Mouse (Mus musculus) heart, embryonic 11.5 days (tissue): ENCODE data around the gene Ascl1. TPM values are rescaled to one million over a fixed set of nuclear protein-coding genes. Genes with fewer than 3 reads are reported as not detected.

Experiments used
- ATAC-seq: fragments of 200-750 bp; cut with Nextera tagmentation; replicated peaks from 2 replicates; pipeline ENCODE4 v1.8.0; 2017; ENCODE audit warnings: moderate library complexity; ENCODE audit not compliant: insufficient number of reproducible peaks, low FRiP score, low TSS enrichment
- H3K27ac ChIP-seq: fragments of 300-500 bp; sonication (generic); 2 replicates; pipeline ENCODE4 v1.5.1; 2014; ENCODE audit warnings: mild to moderate bottlenecking, low read depth, low read length
- H3K27me3 ChIP-seq: fragments of 300-500 bp; sonication (generic); 2 replicates; pipeline ENCODE4 v1.6.1; 2014; ENCODE audit warnings: mild to moderate bottlenecking, low read length, mixed read lengths; ENCODE audit not compliant: control insufficient read depth, insufficient read depth
- H3K36me3 ChIP-seq: fragments of 300-500 bp; sonication (generic); 2 replicates; pipeline ENCODE4 v1.6.1; 2014; ENCODE audit warnings: mild to moderate bottlenecking, low read length, moderate library complexity, mixed read lengths; ENCODE audit not compliant: control insufficient read depth, insufficient read depth
- H3K4me1 ChIP-seq: fragments of 300-500 bp; sonication (generic); 2 replicates; pipeline ENCODE4 v1.6.1; 2014; ENCODE audit warnings: low read length; ENCODE audit not compliant: control insufficient read depth, insufficient read depth
- H3K4me2 ChIP-seq: fragments of 300-500 bp; sonication (generic); 2 replicates; pipeline ENCODE4 v1.6.1; 2014; ENCODE audit warnings: mild to moderate bottlenecking, moderate library complexity
- H3K4me3 ChIP-seq: fragments of 300-500 bp; sonication (generic); 2 replicates; pipeline ENCODE4 v1.5.1; 2014; ENCODE audit warnings: low read depth, low read length
- H3K9ac ChIP-seq: fragments of 300-500 bp; sonication (generic); 2 replicates; pipeline ENCODE4 v1.6.1; 2014; ENCODE audit warnings: mild to moderate bottlenecking, low read depth, low read length, moderate library complexity
- H3K9me3 ChIP-seq: fragments of 300-500 bp; sonication (generic); replicated peaks from 2 replicates; pipeline ENCODE4 v1.6.1; 2016; ENCODE audit warnings: low read length; ENCODE audit not compliant: control insufficient read depth
- WGBS: fragments of 180-500 bp; shearing (Covaris S2); extraction: QIAGEN DNeasy Blood & Tissue Kit; methylation state at CpG from one replicate; pipeline ENCODE4 v1.1.7; 2014; ENCODE audit not compliant: insufficient replicate concordance; 5-methylcytosine and 5-hydroxymethylcytosine counted together
- polyA plus RNA-seq: library from polyadenylated mRNA; unstranded; fragments of >200 nt; fragmentation: Nextera tagmentation; extraction: Ambion mirVana; gene quantifications from 2 replicates; pipeline ENCODE4 v1.2.1, GENCODE M21; 2014

Ascl1 gene
- polyA plus RNA-seq, 1 experiment from 2014 or later = 0.11 TPM

DNA sequence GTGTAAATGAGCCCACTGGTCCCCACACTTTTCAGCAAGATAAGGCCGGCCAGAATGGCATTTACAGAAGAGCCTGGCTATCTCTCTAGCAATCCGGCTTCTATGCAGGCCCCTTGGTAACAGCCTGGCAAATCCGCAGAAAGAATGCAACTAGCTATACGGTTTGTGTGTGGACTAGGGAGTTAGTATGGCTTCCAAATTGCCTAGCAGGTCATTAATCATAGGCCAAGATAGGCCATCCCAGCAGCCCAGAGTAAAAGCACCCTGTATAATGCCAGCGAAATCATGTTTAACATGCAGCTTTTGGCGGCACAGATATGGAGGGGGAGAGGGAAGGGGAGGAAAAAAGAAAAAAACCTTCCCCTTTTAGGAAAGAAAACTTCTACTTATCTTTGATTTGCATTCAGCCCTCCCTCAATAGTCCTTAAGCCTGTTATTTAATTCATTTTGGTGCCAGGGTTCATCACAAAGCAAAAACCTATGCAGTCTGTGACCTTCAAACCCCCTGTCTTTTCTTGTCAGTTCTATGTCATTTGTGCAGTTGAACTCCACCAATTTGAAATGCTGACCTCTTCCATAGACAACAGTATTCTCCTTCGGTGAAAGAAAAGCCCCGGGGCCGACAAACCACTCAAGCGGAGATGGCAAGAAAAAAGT, 19.9 kb downstream of the Ascl1 start:
- WGBS = 67% methylated on average over 10 of the region's 10 CpGs
- no peaks in the 10 kb centered on the region for H3K4me1 ChIP-seq
- no peak for ATAC-seq
- H3K27me3 ChIP-seq = no peaks in the 10 kb centered on the region
- no peak overlapping the region for H3K27ac ChIP-seq
- H3K36me3 ChIP-seq = no peaks in the 10 kb centered on the region
- H3K9ac ChIP-seq = no peak overlapping the region
- H3K4me3 ChIP-seq = no peak overlapping the region
- no peaks in the 10 kb centered on the region for H3K9me3 ChIP-seq
- no peak overlapping the region for H3K4me2 ChIP-seq

DNA sequence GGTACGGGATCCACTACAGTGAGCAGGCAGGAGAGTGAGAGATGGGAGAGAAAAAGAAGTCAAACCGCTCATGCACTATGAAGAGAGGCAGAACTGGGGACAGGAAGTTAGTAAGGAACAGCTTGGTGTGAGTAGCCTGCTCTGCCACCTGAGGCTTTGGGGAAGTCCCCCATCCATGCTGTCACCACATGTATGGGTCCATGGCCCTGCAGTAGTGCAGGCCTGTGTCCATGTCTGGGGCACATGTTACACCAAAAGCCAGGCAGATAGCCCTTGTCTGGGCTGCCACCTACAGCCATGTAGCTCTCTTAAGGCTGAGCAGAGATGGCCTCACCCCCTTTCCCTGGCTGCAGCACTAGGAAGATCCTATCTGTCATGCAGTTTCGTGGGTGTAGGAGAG, 42.7 kb downstream of the Ascl1 start:
- no peak for ATAC-seq
- Histone ChIP-seq H3K4me1 (no peaks in the 10 kb centered on the region), H3K36me3 (no peaks in the 10 kb centered on the region), H3K9me3 (no peaks in the 10 kb centered on the region), H3K27ac (no peak overlapping the region), H3K4me2 (no peak overlapping the region), H3K27me3 (no peaks in the 10 kb centered on the region), H3K4me3 (no peak overlapping the region), H3K9ac (no peak overlapping the region)
- 78% methylated on average over 3 of the region's 3 CpGs for WGBS

GRCm38 (mm10) chr10:87449368-87449767, 44.1 kb downstream of the Ascl1 start:
- WGBS = 75% methylated on average over 6 of the region's 6 CpGs
- Histone ChIP-seq H3K36me3 (no peaks in the 10 kb centered on the region), H3K9ac (no peak overlapping the region), H3K9me3 (no peaks in the 10 kb centered on the region), H3K4me2 (no peak overlapping the region), H3K27ac (no peak overlapping the region), H3K4me1 (no peaks in the 10 kb centered on the region), H3K4me3 (no peak overlapping the region), H3K27me3 (no peaks in the 10 kb centered on the region)
- no peak for ATAC-seq

DNA sequence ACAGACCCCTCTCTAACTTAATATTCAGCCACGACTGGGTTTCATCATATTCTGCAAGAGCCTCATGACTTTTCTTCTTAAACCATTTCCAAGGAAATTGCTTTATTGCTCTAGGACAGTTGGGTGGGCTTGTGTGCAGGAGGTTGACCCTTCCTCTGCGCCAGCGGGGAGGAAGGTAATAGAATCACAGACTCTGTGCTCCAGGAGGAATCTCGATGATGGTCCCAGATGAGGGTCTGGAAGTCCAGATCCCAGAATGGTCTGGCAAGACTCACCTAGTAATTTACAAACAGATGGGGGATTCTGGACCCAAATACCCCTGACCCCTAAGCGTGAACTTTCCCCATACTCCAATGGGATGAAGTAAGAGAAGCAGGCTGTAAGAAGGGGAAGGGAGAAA, 45.2 kb downstream of the Ascl1 start:
- Histone ChIP-seq H3K4me1 (no peaks in the 10 kb centered on the region), H3K27me3 (no peaks in the 10 kb centered on the region), H3K4me2 (no peak overlapping the region), H3K4me3 (no peak overlapping the region), H3K9ac (no peak overlapping the region), H3K36me3 (no peaks in the 10 kb centered on the region), H3K27ac (no peak overlapping the region), H3K9me3 (no peaks in the 10 kb centered on the region)
- WGBS = 64% methylated on average over 5 of the region's 5 CpGs
- ATAC-seq = no peak

DNA sequence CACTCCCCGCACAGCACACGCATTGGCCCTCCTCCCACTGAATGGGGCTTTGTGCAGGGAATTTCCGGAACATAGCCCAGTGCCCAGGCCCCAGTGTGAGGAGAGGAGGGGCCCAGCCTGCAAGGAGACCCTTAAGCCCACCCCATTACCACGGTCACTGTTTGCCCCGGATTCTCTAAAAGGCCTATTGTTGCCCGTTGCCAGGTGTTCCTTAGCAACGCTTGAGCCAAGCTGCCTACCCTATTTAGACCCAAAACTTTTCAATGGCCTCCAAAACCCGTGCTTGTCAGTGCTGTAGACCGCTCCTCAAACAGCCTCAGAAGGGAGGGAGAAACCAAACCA, 45.7 kb downstream of the Ascl1 start:
- no peak overlapping the region for H3K27ac ChIP-seq
- ATAC-seq = 0 out of 2 replicates have a peak, but pooled peaks have one; percentile 31

GRCm38 (mm10) chr10:87446829-87447753, 46.4 kb downstream of the Ascl1 start:
- no peak overlapping the region for H3K9ac ChIP-seq
- no peaks in the 10 kb centered on the region for H3K27me3 ChIP-seq

More for the DNA sequence above, 45.7 kb downstream of the Ascl1 start:
- 6% methylated on average over 9 of the region's 9 CpGs for WGBS
- no peaks in the 10 kb centered on the region for H3K27me3 ChIP-seq
- no peak overlapping the region for H3K9ac ChIP-seq
- no peaks in the 10 kb centered on the region for H3K9me3 ChIP-seq
- H3K4me2 ChIP-seq = peak overlapping the region; percentile 40
- H3K4me1 ChIP-seq = no peaks in the 10 kb centered on the region
- H3K4me3 ChIP-seq = no peak overlapping the region
- H3K36me3 ChIP-seq = no peaks in the 10 kb centered on the region

GRCm38 (mm10) chr10:87446139-87446828, 47.2 kb downstream of the Ascl1 start:
- Histone ChIP-seq H3K36me3 (no peaks in the 10 kb centered on the region), H3K4me1 (no peaks in the 10 kb centered on the region), H3K9ac (no peak overlapping the region), H3K4me3 (no peak overlapping the region), H3K27me3 (no peaks in the 10 kb centered on the region), H3K9me3 (no peaks in the 10 kb centered on the region), H3K4me2 (no peak overlapping the region), H3K27ac (no peak overlapping the region)
- ATAC-seq = no peak
- WGBS = 54% methylated on average over 2 of the region's 2 CpGs

More at GRCm38 (mm10) chr10:87446829-87447753, 46.4 kb downstream of the Ascl1 start:
- no peak overlapping the region for H3K27ac ChIP-seq
- no peaks in the 10 kb centered on the region for H3K9me3 ChIP-seq
- H3K36me3 ChIP-seq = no peaks in the 10 kb centered on the region
- H3K4me2 ChIP-seq = peak overlapping the region; percentile 40
- no peak overlapping the region for H3K4me3 ChIP-seq
- ATAC-seq = no peak
- WGBS = 35% methylated on average over 13 of the region's 13 CpGs
- H3K4me1 ChIP-seq = no peaks in the 10 kb centered on the region
